In the genomic region with DNA sequence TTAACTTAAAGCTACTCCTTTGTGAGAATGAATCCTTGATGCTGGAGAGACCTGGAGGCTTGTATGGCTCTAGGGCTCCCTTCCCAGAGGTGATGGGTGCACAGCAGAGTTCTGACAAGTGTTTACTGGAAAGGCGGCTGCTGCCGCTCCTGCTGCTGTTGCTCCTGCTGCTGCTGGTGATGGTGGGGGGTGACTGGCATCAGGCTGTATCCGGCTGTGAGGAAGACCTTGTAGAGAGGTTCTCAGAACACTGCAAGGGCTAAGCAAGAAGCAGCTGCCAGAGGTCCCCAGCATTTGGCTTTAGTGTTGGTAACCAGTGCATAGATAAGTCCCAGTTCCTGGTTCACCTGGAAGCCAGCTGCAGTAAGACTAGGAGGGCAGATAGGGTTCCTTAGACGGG, we compare ENCODE assay signal across 8 mouse cellular contexts.
DNase-seq lines count a peak whose midpoint lies in the region; ATAC-seq and TF ChIP-seq lines count a peak whose summit lies in the region.

No protein-coding gene starts in this region.

- peak overlapping the region; percentile 99 for H3K4me2 ChIP-seq in forebrain, postnatal 0 days (ENCODE audit: low read depth)
- H3K4me2 ChIP-seq in midbrain, embryonic 11.5 days, result peak overlapping the region; percentile 96

- 7% methylated on average over 4 of the region's 4 CpGs for WGBS in forebrain, postnatal 0 days
- 10% methylated on average over 4 of the region's 4 CpGs for WGBS in midbrain, embryonic 11.5 days

- H3K4me3 ChIP-seq in forebrain, postnatal 0 days (ENCODE audit: low read depth, low read length), result peak overlapping the region; percentile 79
- peak overlapping the region; percentile 79 for H3K4me3 ChIP-seq in midbrain, embryonic 11.5 days (ENCODE audit: low read depth, low read length)

- no peaks in the 10 kb centered on the region for H3K36me3 ChIP-seq in forebrain, postnatal 0 days (ENCODE audit: insufficient read depth)
- no peaks in the 10 kb centered on the region for H3K36me3 ChIP-seq in midbrain, embryonic 11.5 days (ENCODE audit: control insufficient read depth, insufficient read depth, low read length)

- peaks cover 32% of the 10 kb centered on the region for H3K4me1 ChIP-seq in forebrain, postnatal 0 days (ENCODE audit: insufficient read depth)
- peaks cover 75% of the 10 kb centered on the region for H3K4me1 ChIP-seq in midbrain, embryonic 11.5 days (ENCODE audit: control insufficient read depth, insufficient read depth, low read length)

- no peak for TF ChIP-seq CTCF in forebrain, postnatal 0 days (IDR thresholded peaks at IDR 0.05; ENCODE audit: low read depth)

- peak; percentile 10 for ATAC-seq in frontal cortex, adult (ENCODE audit: low TSS enrichment)
- ATAC-seq in forebrain, postnatal 0 days, result peak; percentile 19; the same call in 1 of the 2 replicates
- no peak for ATAC-seq in midbrain, embryonic 11.5 days (ENCODE audit: low FRiP score)

- H3K9me3 ChIP-seq in forebrain, postnatal 0 days (ENCODE audit: low read length), result no peaks in the 10 kb centered on the region
- H3K9me3 ChIP-seq in midbrain, embryonic 11.5 days (ENCODE audit: control insufficient read depth, low read length), result no peaks in the 10 kb centered on the region

- peak overlapping the region; percentile 99 for H3K9ac ChIP-seq in forebrain, postnatal 0 days
- H3K9ac ChIP-seq in midbrain, embryonic 11.5 days (ENCODE audit: low read length), result peak overlapping the region; percentile 92

- DNase-seq in frontal cortex, postnatal 10 days (ENCODE audit: low spot score in 2 of 2), result no peak
- DNase-seq in CD4-positive helper T cell, adult 2 months (ENCODE audit: low read depth, low spot score), result peak; percentile 46
- no peak for DNase-seq in forebrain, postnatal 0 days
- no peak for DNase-seq in midbrain, embryonic 11.5 days (ENCODE audit: low spot score, missing footprints)
- no peak for DNase-seq in adrenal gland, adult 8-10 months
- no peak for DNase-seq in layer of hippocampus, postnatal 36 days
- DNase-seq in c-Kit-positive CD71-positive TER-119-positive erythroid progenitor cells, embryonic 14.5 days (ENCODE audit: low spot score), result no peak

- peak overlapping the region; percentile 99 for H3K27ac ChIP-seq in forebrain, postnatal 0 days (ENCODE audit: low read depth, low read length)
- H3K27ac ChIP-seq in midbrain, embryonic 11.5 days (ENCODE audit: low read depth, low read length), result peak overlapping the region; percentile 99

- H3K27me3 ChIP-seq in forebrain, postnatal 0 days (ENCODE audit: insufficient read depth, low read length), result no peaks in the 10 kb centered on the region
- no peaks in the 10 kb centered on the region for H3K27me3 ChIP-seq in midbrain, embryonic 11.5 days (ENCODE audit: control insufficient read depth, insufficient read depth, low read length)
